Mouse (Mus musculus) heart, embryonic 13.5 days (tissue): ENCODE data around the gene Gpx8. TPM values are rescaled to one million over a fixed set of nuclear protein-coding genes. Genes with fewer than 3 reads are reported as not detected.
"Not testable (repeated sequence)": the region's sequence is repeated elsewhere in the genome, so short reads cannot be mapped to it uniquely, and the experiment has no call there.

Source experiments
- ATAC-seq: fragments of 200-750 bp; cut with Nextera tagmentation; 2 replicates; pipeline ENCODE4 v1.8.0; 2017; ENCODE audit warnings: moderate TSS enrichment; ENCODE audit not compliant: insufficient number of reproducible peaks, low FRiP score, low TSS enrichment; ENCODE audit errors: extremely low read depth
- H3K27ac ChIP-seq: fragments of 300-500 bp; sonication (generic); replicated peaks from 2 replicates; pipeline ENCODE4 v1.5.1; 2015; ENCODE audit warnings: moderate library complexity, mild to moderate bottlenecking, inconsistent platforms
- H3K27me3 ChIP-seq: fragments of 300-500 bp; sonication (generic); replicated peaks from 2 replicates; pipeline ENCODE4 v1.6.1; 2015; ENCODE audit warnings: mild to moderate bottlenecking, inconsistent platforms
- H3K36me3 ChIP-seq: fragments of 300-500 bp; sonication (generic); 2 replicates; pipeline ENCODE4 v1.6.1; 2015; ENCODE audit warnings: mild to moderate bottlenecking, inconsistent platforms
- H3K4me1 ChIP-seq: fragments of 300-500 bp; sonication (generic); 2 replicates; pipeline ENCODE4 v1.6.1; 2015; ENCODE audit warnings: inconsistent platforms
- H3K4me2 ChIP-seq: fragments of 300-500 bp; sonication (generic); 2 replicates; pipeline ENCODE4 v1.6.1; 2015; ENCODE audit warnings: inconsistent platforms, mild to moderate bottlenecking, moderate library complexity
- H3K4me3 ChIP-seq: fragments of 300-500 bp; sonication (generic); 2 replicates; pipeline ENCODE4 v1.5.1; 2015; ENCODE audit warnings: moderate library complexity, mild to moderate bottlenecking, inconsistent platforms
- H3K9ac ChIP-seq: fragments of 300-500 bp; sonication (generic); 2 replicates; pipeline ENCODE4 v1.6.1; 2015; ENCODE audit warnings: inconsistent platforms, mild to moderate bottlenecking, moderate library complexity
- H3K9me3 ChIP-seq: fragments of 300-500 bp; sonication (generic); 2 replicates; pipeline ENCODE4 v1.6.1; 2016; ENCODE audit warnings: inconsistent platforms
- WGBS: fragments of 180-500 bp; shearing (Covaris S2); methylation state at CpG from one replicate; pipeline ENCODE4 v1.1.7; 2015; ENCODE audit warnings: mixed read lengths; 5-methylcytosine and 5-hydroxymethylcytosine counted together
- polyA plus RNA-seq: library from polyadenylated mRNA; unstranded; fragments of >200 nt; fragmentation: Nextera tagmentation; extraction: Ambion mirVana; gene quantifications from 2 replicates; pipeline ENCODE4 v1.2.1, GENCODE M21; 2015

Gene Gpx8
- polyA plus RNA-seq, 1 experiment from 2014 or later: 134 TPM

- Histone ChIP-seq H3K27ac (no peak overlapping the region), H3K4me1 (no peaks in the 10 kb centered on the region), H3K9me3 (no peaks in the 10 kb centered on the region), H3K9ac (no peak overlapping the region), H3K36me3 (no peaks in the 10 kb centered on the region), H3K4me3 (no peak overlapping the region), H3K27me3 (peaks cover 34% of the 10 kb centered on the region), H3K4me2 (no peak overlapping the region)
- 73% methylated on average over 17 of the region's 17 CpGs for WGBS
- no peak for ATAC-seq
Measured at GRCm38 (mm10) chr13:113023274-113024143, 22.7 kb downstream of the Gpx8 start.

- no peak overlapping the region for H3K9ac ChIP-seq
- no peaks in the 10 kb centered on the region for H3K4me1 ChIP-seq
- peaks cover 24% of the 10 kb centered on the region for H3K27me3 ChIP-seq
Measured at GRCm38 (mm10) chr13:113022467-113022866, 23.7 kb downstream of the Gpx8 start.

GRCm38 (mm10) chr13:113021521-113021920 lies 24.7 kb downstream of the Gpx8 start:
- Histone ChIP-seq H3K4me1 (no peaks in the 10 kb centered on the region), H3K36me3 (no peaks in the 10 kb centered on the region), H3K9ac (no peak overlapping the region), H3K4me3 (no peak overlapping the region), H3K9me3 (no peaks in the 10 kb centered on the region), H3K27me3 (peaks cover 24% of the 10 kb centered on the region), H3K4me2 (0 out of 2 replicates have a peak overlapping the region, but pooled peaks have one; percentile 28), H3K27ac (no peak overlapping the region)
- ATAC-seq: no peak
- WGBS: 72% methylated on average over 2 of the region's 2 CpGs

More at GRCm38 (mm10) chr13:113022467-113022866, 23.7 kb downstream of the Gpx8 start:
- WGBS: 65% methylated on average over 8 of the region's 8 CpGs
- Histone ChIP-seq H3K27ac (no peak overlapping the region), H3K4me2 (no peak overlapping the region), H3K4me3 (no peak overlapping the region), H3K9me3 (no peaks in the 10 kb centered on the region), H3K36me3 (no peaks in the 10 kb centered on the region)
- ATAC-seq: no peak

GRCm38 (mm10) chr13:113013174-113013953 lies 32.8 kb downstream of the Gpx8 start:
- H3K4me2 ChIP-seq: peak overlapping the region; percentile 72
- H3K4me1 ChIP-seq, H3K9me3 ChIP-seq, ATAC-seq, H3K27me3 ChIP-seq, H3K36me3 ChIP-seq, H3K27ac ChIP-seq: not testable (repeated sequence)
- 29% methylated on average over 20 of the region's 20 CpGs for WGBS
- H3K9ac ChIP-seq: peak overlapping the region; percentile 70
- H3K4me3 ChIP-seq: peak overlapping the region; percentile 53

GRCm38 (mm10) chr13:113012683-113013082 lies 33.5 kb downstream of the Gpx8 start:
- Histone ChIP-seq H3K27me3 (no peaks in the 10 kb centered on the region; the same call in 1 of the 2 replicates), H3K9ac (no peak overlapping the region), H3K4me2 (peak overlapping the region; percentile 72), H3K4me3 (peak overlapping the region; percentile 53), H3K27ac (no peak overlapping the region), H3K36me3 (no peaks in the 10 kb centered on the region), H3K4me1 (peaks cover 7% of the 10 kb centered on the region), H3K9me3 (0 out of 2 replicates have a peak, but pooled peaks cover 2% of the 10 kb centered on the region)
- ATAC-seq: no peak
- 76% methylated on average over 6 of the region's 6 CpGs for WGBS

- Histone ChIP-seq H3K9ac (no peak overlapping the region), H3K9me3 (no peaks in the 10 kb centered on the region), H3K27ac (no peak overlapping the region), H3K36me3 (no peaks in the 10 kb centered on the region), H3K4me2 (no peak overlapping the region), H3K27me3 (peaks cover 69% of the 10 kb centered on the region), H3K4me1 (peaks cover 11% of the 10 kb centered on the region; the same call in 1 of the 2 replicates), H3K4me3 (no peak overlapping the region)
- ATAC-seq: no peak
- WGBS: 65% methylated on average over 9 of the region's 9 CpGs
Measured at GRCm38 (mm10) chr13:113000576-113001318, 45.5 kb downstream of the Gpx8 start.

- WGBS: 73% methylated on average over 3 of the region's 3 CpGs
- no peak overlapping the region for H3K9ac ChIP-seq
- no peaks in the 10 kb centered on the region for H3K36me3 ChIP-seq
- H3K4me3 ChIP-seq: no peak overlapping the region
- peaks cover 75% of the 10 kb centered on the region for H3K27me3 ChIP-seq
- no peak for ATAC-seq
- H3K9me3 ChIP-seq: no peaks in the 10 kb centered on the region
- H3K4me1 ChIP-seq: peaks cover 11% of the 10 kb centered on the region; the same call in 1 of the 2 replicates
- no peak overlapping the region for H3K27ac ChIP-seq
- no peak overlapping the region for H3K4me2 ChIP-seq
Measured at GRCm38 (mm10) chr13:113000090-113000489, 46.1 kb downstream of the Gpx8 start.

GRCm38 (mm10) chr13:112998427-112999201 lies 47.6 kb downstream of the Gpx8 start:
- H3K4me1 ChIP-seq: peaks cover 19% of the 10 kb centered on the region
- no peak for ATAC-seq
- under 1% methylated on average over 46 of the region's 46 CpGs for WGBS
- H3K27me3 ChIP-seq: peaks cover 90% of the 10 kb centered on the region
- no peaks in the 10 kb centered on the region for H3K36me3 ChIP-seq
- H3K27ac ChIP-seq: no peak overlapping the region
- peak overlapping the region; percentile 90 for H3K4me2 ChIP-seq
- H3K9ac ChIP-seq: peak overlapping the region; percentile 12
- no peaks in the 10 kb centered on the region for H3K9me3 ChIP-seq
- peak overlapping the region; percentile 54 for H3K4me3 ChIP-seq

GRCm38 (mm10) chr13:112997369-112997768 lies 48.8 kb downstream of the Gpx8 start:
- H3K4me3 ChIP-seq: no peak overlapping the region
- peaks cover 24% of the 10 kb centered on the region for H3K4me1 ChIP-seq
- H3K9ac ChIP-seq: no peak overlapping the region
- H3K9me3 ChIP-seq: no peaks in the 10 kb centered on the region
- peaks cover 97% of the 10 kb centered on the region for H3K27me3 ChIP-seq
- no peaks in the 10 kb centered on the region for H3K36me3 ChIP-seq
- WGBS: 67% methylated on average over 6 of the region's 6 CpGs
- no peak for ATAC-seq
- H3K27ac ChIP-seq: no peak overlapping the region
- no peak overlapping the region for H3K4me2 ChIP-seq

- H3K27ac ChIP-seq: no peak overlapping the region
Measured at GRCm38 (mm10) chr13:112996407-112996806, 49.8 kb downstream of the Gpx8 start.

More at GRCm38 (mm10) chr13:112996407-112996806, 49.8 kb downstream of the Gpx8 start:
- no peaks in the 10 kb centered on the region for H3K9me3 ChIP-seq
- WGBS: 57% methylated on average over 4 of the region's 4 CpGs
- no peak overlapping the region for H3K9ac ChIP-seq
- H3K4me1 ChIP-seq: peaks cover 24% of the 10 kb centered on the region
- no peak for ATAC-seq
- H3K36me3 ChIP-seq: no peaks in the 10 kb centered on the region
- H3K27me3 ChIP-seq: peaks cover 95% of the 10 kb centered on the region
- no peak overlapping the region for H3K4me3 ChIP-seq
- no peak overlapping the region for H3K4me2 ChIP-seq
